Mouse (Mus musculus) MEL (cell line): ENCODE results near the gene Agmat. TPM values are rescaled to one million over a fixed set of nuclear protein-coding genes. Genes with fewer than 3 reads are reported as not detected.

Source experiments
- DNase-seq: peaks from one replicate; pipeline ENCODE4 v3.0.0; 2011; ENCODE audit warnings: low read depth, low spot score
- H3K27ac ChIP-seq: 2 replicates; pipeline ENCODE4 v1.5.1; 2012; ENCODE audit warnings: low read depth, mild to moderate bottlenecking, control low read depth, low read length, moderate library complexity; ENCODE audit not compliant: control insufficient read depth
- H3K27me3 ChIP-seq, 2 experiments: fragments of 150-350 bp in 1 of 2; sonication (generic) in 1 of 2; 2 replicates each; pipeline ENCODE4 v1.6.1; 2012; ENCODE audit warnings: low read length in 2 of 2, mild to moderate bottlenecking in 2 of 2, improper control_type of control experiment in 1 of 2, moderate library complexity in 1 of 2; ENCODE audit not compliant: insufficient read depth in 2 of 2, control insufficient read depth in 1 of 2
- H3K36me3 ChIP-seq, 2 experiments: 2 replicates each; pipeline ENCODE4 v1.6.1; 2012 to 2014; ENCODE audit warnings: low read length in 2 of 2, improper control_type of control experiment in 1 of 2, inconsistent platforms in 1 of 2, mild to moderate bottlenecking in 1 of 2; ENCODE audit not compliant: insufficient read depth in 2 of 2, control insufficient read depth in 1 of 2
- H3K4me1 ChIP-seq, 2 experiments: fragments of 150-350 bp in 1 of 2; sonication (generic) in 1 of 2; 2 replicates each; pipeline ENCODE4 v1.6.1; 2012; ENCODE audit warnings: low read length in 2 of 2, improper control_type of control experiment in 1 of 2, mild to moderate bottlenecking in 1 of 2; ENCODE audit not compliant: insufficient read depth in 2 of 2, control insufficient read depth in 1 of 2
- H3K4me3 ChIP-seq, 2 experiments: fragments of 150-350 bp in 1 of 2; sonication (generic) in 1 of 2; 2 replicates each; pipeline ENCODE4 v1.5.1; 2012; ENCODE audit warnings: low read depth in 2 of 2, low read length in 2 of 2, mild to moderate bottlenecking in 2 of 2, moderate library complexity in 2 of 2, control low read depth in 1 of 2, improper control_type of control experiment in 1 of 2; ENCODE audit not compliant: control insufficient read depth in 1 of 2, insufficient read depth in 1 of 2
- H3K79me2 ChIP-seq: 2 replicates; pipeline ENCODE4 v1.6.1; 2012; ENCODE audit warnings: mild to moderate bottlenecking, low read length, moderate library complexity; ENCODE audit not compliant: control insufficient read depth, poor library complexity, insufficient read depth
- H3K9ac ChIP-seq: 2 replicates; pipeline ENCODE4 v1.6.1; 2012; ENCODE audit warnings: low read depth, mild to moderate bottlenecking, control low read depth, low read length, moderate library complexity; ENCODE audit not compliant: control insufficient read depth, poor library complexity, severe bottlenecking
- H3K9me3 ChIP-seq: fragments of 150-350 bp; sonication (generic); replicated peaks from 2 replicates; pipeline ENCODE4 v1.6.1; 2012; ENCODE audit warnings: mild to moderate bottlenecking, low read length, improper control_type of control experiment, moderate library complexity; ENCODE audit not compliant: insufficient read depth
- CHD2 ChIP-seq: IDR thresholded peaks from 2 replicates; pipeline ENCODE4 v1.6.1; 2011; ENCODE audit warnings: low read length, improper control_type of control experiment
- EP300 ChIP-seq, 2 experiments: IDR thresholded peaks; 2 replicates each; pipeline ENCODE4 v1.6.1; 2011; ENCODE audit warnings: improper control_type of control experiment in 2 of 2, low read length in 2 of 2, low read depth in 1 of 2, mild to moderate bottlenecking in 1 of 2
- GABPA ChIP-seq: IDR thresholded peaks from 2 replicates; pipeline ENCODE4 v1.6.1; 2012; ENCODE audit warnings: low read depth, mild to moderate bottlenecking, inconsistent platforms, low read length, improper control_type of control experiment, moderate library complexity
- GATA1 ChIP-seq: IDR thresholded peaks from 2 replicates; pipeline ENCODE4 v1.6.1; 2011; ENCODE audit warnings: low read depth, low read length, improper control_type of control experiment
- JUND ChIP-seq: IDR thresholded peaks from 2 replicates; pipeline ENCODE4 v1.6.1; 2011; ENCODE audit warnings: low read depth, mild to moderate bottlenecking, improper control_type of control experiment, low read length
- MAFK ChIP-seq: IDR thresholded peaks from 2 replicates; pipeline ENCODE4 v1.6.1; 2011; ENCODE audit warnings: low read depth, mild to moderate bottlenecking, low read length, improper control_type of control experiment, borderline replicate concordance
- MAX ChIP-seq: IDR thresholded peaks from 2 replicates; pipeline ENCODE4 v1.6.1; 2011; ENCODE audit warnings: low read length, improper control_type of control experiment
- MEF2A ChIP-seq: IDR thresholded peaks from 2 replicates; pipeline ENCODE4 v1.6.1; 2014; ENCODE audit warnings: low read depth, mild to moderate bottlenecking, inconsistent platforms, low read length, improper control_type of control experiment; ENCODE audit not compliant: poor library complexity, insufficient replicate concordance, severe bottlenecking; ENCODE audit errors: extremely low read depth
- MXI1 ChIP-seq: IDR thresholded peaks from 2 replicates; pipeline ENCODE4 v1.6.1; 2011; ENCODE audit warnings: mild to moderate bottlenecking, low read depth, low read length, improper control_type of control experiment
- MYB ChIP-seq: IDR thresholded peaks from 2 replicates; pipeline ENCODE4 v1.6.1; 2011; ENCODE audit warnings: mild to moderate bottlenecking, low read depth, low read length, improper control_type of control experiment
- MYC ChIP-seq: IDR thresholded peaks from 2 replicates; pipeline ENCODE4 v1.6.1; 2011; ENCODE audit warnings: low read depth, mild to moderate bottlenecking, low read length, improper control_type of control experiment, moderate library complexity
- NELFE ChIP-seq: IDR thresholded peaks from 2 replicates; pipeline ENCODE4 v1.6.1; 2011; ENCODE audit warnings: low read depth, low read length, improper control_type of control experiment
- NRF1 ChIP-seq: IDR thresholded peaks from 2 replicates; pipeline ENCODE4 v1.6.1; 2014; ENCODE audit warnings: low read depth, mild to moderate bottlenecking, inconsistent platforms, low read length, improper control_type of control experiment, moderate library complexity; ENCODE audit not compliant: poor library complexity, insufficient read depth, severe bottlenecking
- POLR2AphosphoS2 ChIP-seq: IDR thresholded peaks from 2 replicates; pipeline ENCODE4 v1.6.1; 2011; ENCODE audit warnings: low read length, improper control_type of control experiment
- SIN3A ChIP-seq: IDR thresholded peaks from 2 replicates; pipeline ENCODE4 v1.6.1; 2012; ENCODE audit warnings: low read length, improper control_type of control experiment, inconsistent platforms
- SMC3 ChIP-seq: IDR thresholded peaks from 2 replicates; pipeline ENCODE4 v1.6.1; 2011; ENCODE audit warnings: low read depth, low read length, improper control_type of control experiment
- TAL1 ChIP-seq: IDR thresholded peaks from 2 replicates; pipeline ENCODE4 v1.6.1; 2012; ENCODE audit warnings: mild to moderate bottlenecking, inconsistent platforms, low read length, moderate library complexity, mixed read lengths
- UBTF ChIP-seq: IDR thresholded peaks from 2 replicates; pipeline ENCODE4 v1.6.1; 2012; ENCODE audit warnings: low read depth, mild to moderate bottlenecking, inconsistent platforms, low read length, improper control_type of control experiment, moderate library complexity, borderline replicate concordance; ENCODE audit not compliant: insufficient read depth
- USF2 ChIP-seq, 2 experiments: IDR thresholded peaks; 2 replicates each; pipeline ENCODE4 v1.6.1; 2011 to 2012; ENCODE audit warnings: improper control_type of control experiment in 2 of 2, low read length in 2 of 2, borderline replicate concordance in 1 of 2, inconsistent platforms in 1 of 2, low read depth in 1 of 2, mild to moderate bottlenecking in 1 of 2; ENCODE audit not compliant: insufficient read depth in 1 of 2
- ZC3H11A ChIP-seq: IDR thresholded peaks from 2 replicates; pipeline ENCODE4 v1.6.1; 2012; ENCODE audit warnings: low read depth, mild to moderate bottlenecking, inconsistent platforms, low read length, improper control_type of control experiment
- ZNF384 ChIP-seq: IDR thresholded peaks from 2 replicates; pipeline ENCODE4 v1.6.1; 2012; ENCODE audit warnings: low read depth, mild to moderate bottlenecking, inconsistent platforms, low read length, improper control_type of control experiment
- polyA plus RNA-seq, 2 experiments: library from polyadenylated mRNA; stranded (reverse) in 1 of 2; unstranded in 1 of 2; fragments of >175 nt in 1 of 2; fragments of >200 nt in 1 of 2; gene quantifications; 2 replicates each; pipeline versions ENCODE4 v1.2.1 to v1.2.4; 2012; ENCODE audit warnings: low replicate concordance in 2 of 2, low read depth in 1 of 2; ENCODE audit not compliant: insufficient read length in 2 of 2, insufficient read depth in 1 of 2, missing spikeins in 1 of 2
- total RNA-seq: library from RNA; depleted of rRNA; stranded (reverse); fragments of 300-350 nt; gene quantifications from 2 replicates; pipeline ENCODE4 v1.2.3, GENCODE M21; 2012

The Agmat gene
- total and polyA plus RNA-seq, 3 experiments: 0.07 to 0.12 TPM; not detected in 1

GRCm38 (mm10) chr4:141755375-141755930 lies 9.0 kb downstream of the Agmat start:
- DNase-seq: no peak
- Histone ChIP-seq H3K4me1 (peaks cover 6 to 26% of the 10 kb centered on the region in 2 experiments; a peak in 3 of 4 replicates), H3K9ac (no peak overlapping the region), H3K27me3 (no peaks in the 10 kb centered on the region), H3K36me3 (peaks cover 0 to 8% of the 10 kb centered on the region in 2 experiments; a peak in 2 of 4 replicates), H3K9me3 (no peaks in the 10 kb centered on the region), H3K79me2 (no peaks in the 10 kb centered on the region), H3K4me3 (no peak overlapping the region), H3K27ac (no peak overlapping the region)
- TF ChIP-seq MYC (no peak), GABPA (no peak), TAL1 (no peak), ZNF384 (no peak), POLR2AphosphoS2 (no peak), MAX (no peak), JUND (no peak), NELFE (no peak), MAFK (no peak), USF2 (IDR thresholded peaks at IDR 0.05; ENCODE audit: borderline replicate concordance in 1 of 2, insufficient read depth in 1 of 2, low read depth in 1 of 2, low read length in 2 of 2) (no peak), MEF2A (no peak), ZC3H11A (no peak), UBTF (no peak), MYB (no peak)

- no peak overlapping the region for H3K27ac ChIP-seq
- no peaks in the 10 kb centered on the region for H3K27me3 ChIP-seq
- no peaks in the 10 kb centered on the region for H3K9me3 ChIP-seq
- TF ChIP-seq SMC3 (no peak), GATA1 (no peak), SIN3A (no peak), CHD2 (no peak), NRF1 (no peak), MYB (no peak), EP300 (IDR thresholded peaks at IDR 0.05; ENCODE audit: low read depth in 1 of 2, low read length in 2 of 2) (no peak), USF2 (IDR thresholded peaks at IDR 0.05; ENCODE audit: borderline replicate concordance in 1 of 2, insufficient read depth in 1 of 2, low read depth in 1 of 2, low read length in 2 of 2) (no peak), UBTF (no peak), MAFK (no peak), POLR2AphosphoS2 (no peak), GABPA (no peak), MXI1 (no peak)
- H3K4me1 ChIP-seq: peaks cover 4 to 16% of the 10 kb centered on the region in 2 experiments
- no peak overlapping the region for H3K4me3 ChIP-seq
- peaks cover 0 to 4% of the 10 kb centered on the region in 2 experiments; a peak in 2 of 4 replicates for H3K36me3 ChIP-seq
- DNase-seq: no peak
- no peaks in the 10 kb centered on the region for H3K79me2 ChIP-seq
- H3K9ac ChIP-seq: no peak overlapping the region
Measured at GRCm38 (mm10) chr4:141757124-141757523, 10.7 kb downstream of the Agmat start.
